Mouse (Mus musculus) embryonic fibroblast, embryonic 13.5 days (primary cell): ENCODE data around the gene Gsk3b.

Experiments
- CTCF ChIP-seq: IDR thresholded peaks from 2 replicates; pipeline ENCODE4 v1.5.1; 2011; ENCODE audit warnings: mild to moderate bottlenecking, control low read depth, low read length, moderate library complexity, borderline replicate concordance; ENCODE audit not compliant: insufficient read depth
- POLR2A ChIP-seq: IDR thresholded peaks from 2 replicates; pipeline ENCODE4 v1.6.1; 2011; ENCODE audit warnings: low read depth, mild to moderate bottlenecking, control low read depth, low read length, moderate library complexity

GRCm38 (mm10) chr16:38236936-38237585 is 148.3 kb downstream of the Gsk3b start:
- no peak for TF ChIP-seq CTCF
- TF ChIP-seq POLR2A: no peak
